Mouse (Mus musculus) limb, embryonic 13.5 days (tissue): ENCODE data around the gene Rnf5. TPM values are rescaled to one million over a fixed set of nuclear protein-coding genes. Genes with fewer than 3 reads are reported as not detected.

Source experiments
- ATAC-seq: fragments of 200-750 bp; cut with Nextera tagmentation; 2 replicates; pipeline ENCODE4 v1.8.0; 2017; ENCODE audit warnings: low read depth, moderate number of reproducible peaks, moderate TSS enrichment; ENCODE audit not compliant: low FRiP score
- H3K27ac ChIP-seq: fragments of 300-500 bp; sonication (generic); 2 replicates; pipeline ENCODE4 v1.5.1; 2015; ENCODE audit warnings: inconsistent platforms, mild to moderate bottlenecking, moderate library complexity
- H3K27me3 ChIP-seq: fragments of 300-500 bp; sonication (generic); 2 replicates; pipeline ENCODE4 v1.6.1; 2015; ENCODE audit warnings: mild to moderate bottlenecking, inconsistent platforms
- H3K36me3 ChIP-seq: fragments of 300-500 bp; sonication (generic); 2 replicates; pipeline ENCODE4 v1.6.1; 2015; ENCODE audit warnings: inconsistent platforms, mild to moderate bottlenecking, moderate library complexity
- H3K4me1 ChIP-seq: fragments of 300-500 bp; sonication (generic); 2 replicates; pipeline ENCODE4 v1.6.1; 2015; ENCODE audit warnings: inconsistent platforms
- H3K4me2 ChIP-seq: fragments of 300-500 bp; sonication (generic); replicated peaks from 2 replicates; pipeline ENCODE4 v1.6.1; 2015; ENCODE audit warnings: inconsistent platforms, mild to moderate bottlenecking, moderate library complexity
- H3K4me3 ChIP-seq: fragments of 300-500 bp; sonication (generic); 2 replicates; pipeline ENCODE4 v1.5.1; 2015; ENCODE audit warnings: moderate library complexity, mild to moderate bottlenecking, inconsistent platforms
- H3K9ac ChIP-seq: fragments of 300-500 bp; sonication (generic); 2 replicates; pipeline ENCODE4 v1.6.1; 2015; ENCODE audit warnings: mild to moderate bottlenecking, inconsistent platforms
- H3K9me3 ChIP-seq: fragments of 300-500 bp; sonication (generic); 2 replicates; pipeline ENCODE4 v1.6.1; 2016; ENCODE audit warnings: inconsistent platforms
- WGBS: fragments of 180-500 bp; shearing (Covaris S2); methylation state at CpG from one replicate; pipeline ENCODE4 v1.1.7; 2015; 5-methylcytosine and 5-hydroxymethylcytosine counted together
- polyA plus RNA-seq: library from polyadenylated mRNA; unstranded; fragments of >200 nt; fragmentation: Nextera tagmentation; extraction: Ambion mirVana; gene quantifications from 2 replicates; pipeline ENCODE4 v1.2.1, GENCODE M21; 2015

The Rnf5 gene
- polyA plus RNA-seq, result 133 and 135 TPM in 2 replicates

DNA sequence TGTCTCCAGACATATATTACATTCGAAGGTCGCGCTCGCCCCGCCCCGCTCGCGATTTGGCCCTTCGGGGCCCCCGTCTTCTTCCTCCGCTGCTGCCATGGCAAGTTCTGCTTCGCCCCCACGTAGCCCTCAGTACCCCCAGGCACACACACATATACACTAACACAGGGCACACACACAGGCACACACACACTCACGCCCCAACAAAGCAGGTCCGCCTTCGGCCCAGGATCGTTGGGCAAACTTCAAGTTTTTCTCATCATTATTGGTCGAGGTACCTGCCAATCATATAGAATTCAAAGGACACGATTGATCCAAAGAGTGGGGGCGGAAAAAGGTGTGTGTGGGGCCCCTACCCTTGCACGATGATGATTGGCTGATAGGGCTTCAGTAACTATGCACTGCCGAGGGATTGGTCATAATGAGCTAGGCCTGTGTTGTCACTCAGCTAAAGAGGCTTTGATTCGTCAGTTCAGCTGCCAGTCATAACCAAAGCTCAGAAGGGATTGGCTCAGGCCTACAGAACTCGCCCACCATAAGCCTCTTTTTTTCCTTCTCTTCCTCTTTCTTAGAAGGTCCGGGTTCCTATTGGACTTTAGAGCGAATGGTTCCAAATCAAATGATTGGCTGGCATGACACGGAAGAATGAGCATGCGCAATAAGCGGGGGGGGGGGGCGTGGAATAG lies at the start of gene Rnf5:
TSS of gene Rnf5 (minus strand) at position 316 of the 686 bp plus-strand sequence.
- Histone ChIP-seq H3K27ac (peak within 1 kb of the TSS; percentile 87), H3K27me3 (no peaks in the 10 kb centered on the region), H3K4me1 (peaks cover 42% of the 10 kb centered on the region), H3K9ac (peak within 1 kb of the TSS; percentile 80), H3K4me3 (peak within 1 kb of the TSS; percentile 92), H3K36me3 (peaks cover 31% of the 10 kb centered on the region), H3K4me2 (peak within 1 kb of the TSS; percentile 98), H3K9me3 (no peaks in the 10 kb centered on the region)
- under 1% methylated on average over 30 of the region's 30 CpGs for WGBS
- ATAC-seq, result peak; percentile 94

DNA sequence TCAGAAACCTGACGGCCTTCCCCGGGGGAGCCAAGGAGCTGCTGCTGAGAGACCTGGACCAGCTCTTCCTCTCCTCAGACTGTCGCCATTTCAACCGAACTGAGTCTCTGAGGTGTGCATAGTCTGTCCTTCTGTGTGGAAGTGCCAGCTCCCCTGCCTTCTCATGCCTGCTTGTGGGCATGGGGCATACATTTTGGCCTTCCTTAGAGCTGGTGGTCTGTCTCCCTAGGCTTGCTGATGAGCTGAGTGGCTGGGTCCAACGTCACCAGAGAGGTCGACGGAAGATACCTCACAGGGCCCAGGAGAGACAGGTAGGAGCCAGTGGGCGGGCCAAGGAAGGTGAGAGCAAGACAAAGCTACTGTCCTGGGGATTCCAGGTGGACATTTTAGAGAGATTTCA lies 49.5 kb upstream of the Rnf5 start:
- Histone ChIP-seq H3K36me3 (peaks cover 71% of the 10 kb centered on the region), H3K9ac (no peak overlapping the region), H3K9me3 (no peaks in the 10 kb centered on the region), H3K4me3 (no peak overlapping the region), H3K27ac (no peak overlapping the region), H3K4me2 (no peak overlapping the region), H3K4me1 (peaks cover 20% of the 10 kb centered on the region), H3K27me3 (0 out of 2 replicates have a peak, but pooled peaks cover 6% of the 10 kb centered on the region)
- 95% methylated on average over 8 of the region's 8 CpGs for WGBS
- ATAC-seq, result no peak

- H3K27ac ChIP-seq, result no peak overlapping the region
- 90% methylated on average over 10 of the region's 10 CpGs for WGBS
- H3K9ac ChIP-seq, result no peak overlapping the region
- peaks cover 24% of the 10 kb centered on the region for H3K4me1 ChIP-seq
- H3K9me3 ChIP-seq, result no peaks in the 10 kb centered on the region
- no peak overlapping the region for H3K4me3 ChIP-seq
- ATAC-seq, result no peak
- H3K27me3 ChIP-seq, result 0 out of 2 replicates have a peak, but pooled peaks cover 2% of the 10 kb centered on the region
- H3K36me3 ChIP-seq, result peaks cover 71% of the 10 kb centered on the region
- H3K4me2 ChIP-seq, result no peak overlapping the region
Measured at GRCm38 (mm10) chr17:34652546-34652945, 49.1 kb upstream of the Rnf5 start.

GRCm38 (mm10) chr17:34651507-34652221 lies 48.2 kb upstream of the Rnf5 start:
- H3K36me3 ChIP-seq, result peaks cover 71% of the 10 kb centered on the region
- no peak overlapping the region for H3K9ac ChIP-seq
- no peak overlapping the region for H3K4me3 ChIP-seq
- WGBS, result 48% methylated on average over 19 of the region's 19 CpGs
- no peak overlapping the region for H3K4me2 ChIP-seq
- no peak for ATAC-seq
- H3K9me3 ChIP-seq, result no peaks in the 10 kb centered on the region
- H3K27me3 ChIP-seq, result no peaks in the 10 kb centered on the region
- no peak overlapping the region for H3K27ac ChIP-seq
- H3K4me1 ChIP-seq, result peaks cover 25% of the 10 kb centered on the region

- WGBS, result 93% methylated on average over 14 of the region's 14 CpGs
- no peak overlapping the region for H3K4me2 ChIP-seq
- H3K4me3 ChIP-seq, result no peak overlapping the region
- no peak overlapping the region for H3K27ac ChIP-seq
- H3K36me3 ChIP-seq, result peaks cover 71% of the 10 kb centered on the region
- no peak overlapping the region for H3K9ac ChIP-seq
- H3K9me3 ChIP-seq, result no peaks in the 10 kb centered on the region
- ATAC-seq, result no peak
- H3K4me1 ChIP-seq, result peaks cover 28% of the 10 kb centered on the region
- no peaks in the 10 kb centered on the region for H3K27me3 ChIP-seq
Measured at GRCm38 (mm10) chr17:34650781-34651180, 47.3 kb upstream of the Rnf5 start.

- WGBS, result 88% methylated on average over 18 of the region's 18 CpGs
- peaks cover 58% of the 10 kb centered on the region for H3K36me3 ChIP-seq
- no peak for ATAC-seq
- no peak overlapping the region for H3K27ac ChIP-seq
- no peak overlapping the region for H3K4me2 ChIP-seq
- no peaks in the 10 kb centered on the region for H3K9me3 ChIP-seq
- H3K27me3 ChIP-seq, result no peaks in the 10 kb centered on the region
- peaks cover 28% of the 10 kb centered on the region for H3K4me1 ChIP-seq
- no peak overlapping the region for H3K4me3 ChIP-seq
- no peak overlapping the region for H3K9ac ChIP-seq
Measured at GRCm38 (mm10) chr17:34649106-34649864, 45.8 kb upstream of the Rnf5 start.

GRCm38 (mm10) chr17:34648141-34648890 lies 44.8 kb upstream of the Rnf5 start:
- H3K4me2 ChIP-seq, result peak overlapping the region; percentile 93
- no peaks in the 10 kb centered on the region for H3K9me3 ChIP-seq
- peaks cover 28% of the 10 kb centered on the region for H3K4me1 ChIP-seq
- H3K9ac ChIP-seq, result 0 out of 2 replicates have a peak overlapping the region, but pooled peaks have one; percentile 89
- H3K27me3 ChIP-seq, result no peaks in the 10 kb centered on the region
- ATAC-seq, result no peak
- no peak overlapping the region for H3K27ac ChIP-seq
- 82% methylated on average over 16 of the region's 16 CpGs for WGBS
- peaks cover 50% of the 10 kb centered on the region for H3K36me3 ChIP-seq
- peak overlapping the region; percentile 98 for H3K4me3 ChIP-seq

- H3K4me3 ChIP-seq, result peak within 1 kb of the TSS; percentile 98
- H3K36me3 ChIP-seq, result peaks cover 38% of the 10 kb centered on the region
- peak within 1 kb of the TSS; percentile 89 for H3K9ac ChIP-seq
- no peaks in the 10 kb centered on the region for H3K9me3 ChIP-seq
- H3K27me3 ChIP-seq, result no peaks in the 10 kb centered on the region
- H3K4me2 ChIP-seq, result peak within 1 kb of the TSS; percentile 93
- WGBS, result under 1% methylated on average over 65 of the region's 66 CpGs
- peak; percentile 96 for ATAC-seq
- 0 out of 2 replicates have a peak within 1 kb of the TSS, but pooled peaks have one; percentile 55 for H3K27ac ChIP-seq
- peaks cover 28% of the 10 kb centered on the region for H3K4me1 ChIP-seq
Measured at GRCm38 (mm10) chr17:34646906-34647787, 43.7 kb upstream of the Rnf5 start, which contains the start of gene Atf6b. Atf6b (plus strand) TSS chr17:34647146.

GRCm38 (mm10) chr17:34645831-34646511 lies 42.5 kb upstream of the Rnf5 start:
- Histone ChIP-seq H3K27me3 (no peaks in the 10 kb centered on the region), H3K4me2 (peak overlapping the region; percentile 81), H3K9ac (no peak overlapping the region), H3K27ac (no peak overlapping the region), H3K4me1 (peaks cover 35% of the 10 kb centered on the region), H3K9me3 (no peaks in the 10 kb centered on the region), H3K4me3 (peak overlapping the region; percentile 98), H3K36me3 (peaks cover 27% of the 10 kb centered on the region)
- 89% methylated on average over 30 of the region's 30 CpGs for WGBS
- ATAC-seq, result no peak

DNA sequence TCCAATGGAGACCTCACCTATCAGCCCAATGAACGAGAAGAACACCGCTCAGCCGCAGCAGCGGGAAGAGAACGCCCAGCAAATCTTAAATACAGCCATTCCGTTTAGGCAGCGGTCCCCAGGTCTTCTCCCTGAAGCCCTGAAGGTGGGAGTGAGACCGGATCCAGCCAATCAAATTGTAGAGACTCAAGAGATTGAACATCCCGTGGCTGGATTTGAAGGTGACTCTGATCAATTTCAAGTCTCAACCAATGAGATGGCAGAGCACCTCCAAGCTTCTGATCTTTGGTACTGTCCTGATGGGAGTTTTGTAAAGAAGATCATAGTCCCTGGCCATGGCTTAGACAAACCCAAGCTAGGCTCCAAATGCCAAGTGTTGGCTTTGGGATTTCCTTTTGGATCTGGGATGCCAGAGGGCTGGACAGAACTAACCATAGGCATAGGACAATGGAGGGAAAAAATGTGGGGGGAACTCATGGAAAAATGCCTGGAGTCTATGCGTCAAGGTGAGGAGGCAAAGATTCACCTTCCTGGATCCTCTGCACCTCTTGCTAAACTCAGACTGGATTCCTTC lies 41.9 kb upstream of the Rnf5 start:
- H3K27me3 ChIP-seq, result no peaks in the 10 kb centered on the region
- H3K36me3 ChIP-seq, result peaks cover 20% of the 10 kb centered on the region
- no peak for ATAC-seq
- peak overlapping the region; percentile 98 for H3K4me3 ChIP-seq
- peaks cover 41% of the 10 kb centered on the region for H3K4me1 ChIP-seq
- H3K9me3 ChIP-seq, result no peaks in the 10 kb centered on the region
- H3K27ac ChIP-seq, result no peak overlapping the region
- peak overlapping the region; percentile 81 for H3K4me2 ChIP-seq
- WGBS, result 50% methylated on average over 10 of the region's 10 CpGs
- H3K9ac ChIP-seq, result peak overlapping the region; percentile 79
